Mouse (Mus musculus) hindbrain, embryonic 15.5 days (tissue): ENCODE results near the gene Trpc2. TPM values are rescaled to one million over a fixed set of nuclear protein-coding genes. Genes with fewer than 3 reads are reported as not detected.
"Not testable (repeated sequence)": the region's sequence is repeated elsewhere in the genome, so short reads cannot be mapped to it uniquely, and the experiment has no call there.

Experiments used
- ATAC-seq: fragments of 200-750 bp; cut with Nextera tagmentation; 2 replicates; pipeline ENCODE4 v1.8.0; 2017; ENCODE audit warnings: low read depth, moderate number of reproducible peaks, moderate TSS enrichment; ENCODE audit not compliant: low FRiP score
- H3K27ac ChIP-seq: fragments of 300-500 bp; sonication (generic); replicated peaks from 2 replicates; pipeline ENCODE4 v1.5.1; 2015; ENCODE audit warnings: mild to moderate bottlenecking, inconsistent platforms
- H3K27me3 ChIP-seq: fragments of 300-500 bp; sonication (generic); 2 replicates; pipeline ENCODE4 v1.6.1; 2015; ENCODE audit warnings: control low read depth, inconsistent platforms
- H3K36me3 ChIP-seq: fragments of 300-500 bp; sonication (generic); 2 replicates; pipeline ENCODE4 v1.6.1; 2015; ENCODE audit warnings: control low read depth, inconsistent platforms
- H3K4me1 ChIP-seq: fragments of 300-500 bp; sonication (generic); replicated peaks from 2 replicates; pipeline ENCODE4 v1.6.1; 2015; ENCODE audit warnings: control low read depth, inconsistent platforms
- H3K4me2 ChIP-seq: fragments of 300-500 bp; sonication (generic); 2 replicates; pipeline ENCODE4 v1.6.1; 2015; ENCODE audit warnings: moderate library complexity, mild to moderate bottlenecking, inconsistent platforms
- H3K4me3 ChIP-seq: fragments of 300-500 bp; sonication (generic); 2 replicates; pipeline ENCODE4 v1.5.1; 2015; ENCODE audit warnings: mild to moderate bottlenecking, inconsistent platforms
- H3K9ac ChIP-seq: fragments of 300-500 bp; sonication (generic); 2 replicates; pipeline ENCODE4 v1.6.1; 2015; ENCODE audit warnings: inconsistent platforms
- H3K9me3 ChIP-seq: fragments of 300-500 bp; sonication (generic); 2 replicates; pipeline ENCODE4 v1.6.1; 2016; ENCODE audit warnings: control low read depth, inconsistent platforms
- WGBS: fragments of 180-500 bp; shearing (Covaris S2); methylation state at CpG from one replicate; pipeline ENCODE4 v1.1.7; 2015; 5-methylcytosine and 5-hydroxymethylcytosine counted together
- polyA plus RNA-seq: library from polyadenylated mRNA; unstranded; fragments of >200 nt; fragmentation: Nextera tagmentation; extraction: Ambion mirVana; gene quantifications from 2 replicates; pipeline ENCODE4 v1.2.1, GENCODE M21; 2015

The Trpc2 gene
- polyA plus RNA-seq = 0.81 TPM in 1 of 2 replicates, not detected in the other

DNA sequence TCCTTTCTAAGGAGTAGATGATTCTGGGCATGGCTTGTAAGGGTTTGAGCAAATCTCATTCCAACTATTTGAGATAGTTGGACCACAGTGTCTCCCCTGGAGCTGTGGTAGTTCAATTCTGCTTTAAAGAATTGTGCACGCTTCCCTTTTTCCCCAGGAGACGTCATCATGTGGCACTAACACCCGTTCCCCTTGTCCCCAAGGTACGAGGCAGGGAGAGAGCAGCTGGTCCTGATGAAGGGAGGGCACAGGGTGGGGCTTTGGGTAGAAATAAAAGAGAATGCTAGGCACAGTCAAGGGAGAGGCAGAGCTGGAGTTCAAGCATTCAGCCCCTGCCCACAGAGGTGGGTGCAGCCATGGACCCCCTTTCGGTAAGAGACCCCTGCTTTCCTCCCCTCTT, at the start of gene Trpc2:
Trpc2 (plus strand) TSS at position 301 of the 400 bp plus-strand sequence.
- no peak for ATAC-seq
- Histone ChIP-seq H3K9ac (no peak within 1 kb of the TSS), H3K27me3 (no peaks in the 10 kb centered on the region), H3K36me3 (peaks cover 39% of the 10 kb centered on the region), H3K4me3 (no peak within 1 kb of the TSS), H3K4me1 (no peaks in the 10 kb centered on the region), H3K4me2 (no peak within 1 kb of the TSS), H3K9me3 (no peaks in the 10 kb centered on the region), H3K27ac (no peak within 1 kb of the TSS)
- WGBS = 78% methylated on average over 5 of the region's 5 CpGs

DNA sequence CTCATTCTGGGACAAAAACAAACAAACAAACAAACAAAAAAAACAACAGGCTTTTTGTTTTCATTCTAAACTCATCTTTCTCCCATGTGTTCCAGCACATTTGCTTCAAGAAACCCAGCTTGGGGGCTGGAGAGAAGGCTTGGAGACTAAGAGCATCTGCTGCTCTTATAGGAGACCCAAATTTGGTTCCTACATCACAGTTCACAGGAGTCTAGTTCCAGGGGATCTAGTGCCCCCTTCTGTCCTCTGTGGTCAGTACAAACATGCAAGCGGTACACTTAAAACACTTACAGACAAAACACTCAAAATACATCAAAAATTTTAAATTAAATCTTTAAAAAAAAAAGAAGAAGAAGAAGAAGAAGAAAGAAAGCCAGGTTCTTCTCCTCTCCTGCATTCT, 48.0 kb upstream of the Trpc2 start:
- H3K9ac ChIP-seq = no peak overlapping the region
- WGBS = 84% methylated on average over 1 of the region's 1 CpGs
- no peak overlapping the region for H3K4me2 ChIP-seq
- H3K27ac ChIP-seq = no peak overlapping the region
- H3K4me3 ChIP-seq = no peak overlapping the region
- H3K27me3 ChIP-seq = no peaks in the 10 kb centered on the region
- peaks cover 79% of the 10 kb centered on the region for H3K36me3 ChIP-seq
- no peaks in the 10 kb centered on the region for H3K9me3 ChIP-seq
- no peaks in the 10 kb centered on the region for H3K4me1 ChIP-seq
- no peak for ATAC-seq

DNA sequence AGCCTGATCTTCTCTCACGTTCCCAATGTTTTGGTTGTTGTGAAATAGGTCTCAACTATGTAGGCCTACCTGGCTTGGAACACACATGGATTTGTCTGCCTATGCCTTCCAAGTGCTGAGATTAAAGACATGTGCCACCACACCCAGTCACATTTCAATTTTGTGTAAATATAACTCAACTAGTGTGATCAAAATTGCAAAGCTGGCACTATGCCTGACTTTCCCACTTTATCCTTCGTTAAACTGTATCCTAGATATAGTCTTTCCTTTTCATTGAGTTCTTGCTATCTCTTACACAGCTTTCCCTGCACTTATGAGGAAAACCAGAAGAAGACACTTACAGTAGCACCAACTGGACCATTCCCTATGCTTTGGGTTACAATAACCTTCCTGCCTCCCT, 47.4 kb upstream of the Trpc2 start:
- Histone ChIP-seq H3K27ac (no peak overlapping the region), H3K36me3 (peaks cover 83% of the 10 kb centered on the region), H3K4me2 (no peak overlapping the region), H3K4me3 (no peak overlapping the region), H3K27me3 (no peaks in the 10 kb centered on the region), H3K4me1 (no peaks in the 10 kb centered on the region), H3K9ac (no peak overlapping the region), H3K9me3 (no peaks in the 10 kb centered on the region)
- 97% methylated on average over 2 of the region's 2 CpGs for WGBS
- no peak for ATAC-seq

DNA sequence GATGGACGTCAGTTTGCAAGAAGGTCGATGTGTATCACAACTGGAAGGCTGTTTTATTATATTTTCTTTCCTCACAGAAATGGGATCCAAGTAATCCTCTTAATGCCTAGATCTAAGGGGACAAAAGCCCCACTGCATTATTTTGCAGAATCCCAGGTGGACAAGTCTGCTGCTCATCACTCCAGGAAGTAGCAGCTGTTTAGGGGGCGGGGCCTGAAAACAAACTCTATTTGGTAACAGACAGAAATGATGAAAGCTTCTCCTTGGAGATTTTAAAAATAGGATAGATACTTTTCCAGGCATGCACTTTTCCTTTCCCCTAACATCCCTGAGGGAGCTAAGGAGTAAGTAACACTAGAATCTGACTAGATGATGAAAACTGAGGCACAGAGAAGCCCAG, 45.6 kb upstream of the Trpc2 start:
- ATAC-seq = no peak
- peaks cover 80% of the 10 kb centered on the region for H3K36me3 ChIP-seq
- H3K9ac ChIP-seq = no peak overlapping the region
- no peaks in the 10 kb centered on the region for H3K4me1 ChIP-seq
- no peak overlapping the region for H3K4me3 ChIP-seq
- no peaks in the 10 kb centered on the region for H3K9me3 ChIP-seq
- no peaks in the 10 kb centered on the region for H3K27me3 ChIP-seq
- 95% methylated on average over 3 of the region's 3 CpGs for WGBS
- no peak overlapping the region for H3K27ac ChIP-seq
- no peak overlapping the region for H3K4me2 ChIP-seq

DNA sequence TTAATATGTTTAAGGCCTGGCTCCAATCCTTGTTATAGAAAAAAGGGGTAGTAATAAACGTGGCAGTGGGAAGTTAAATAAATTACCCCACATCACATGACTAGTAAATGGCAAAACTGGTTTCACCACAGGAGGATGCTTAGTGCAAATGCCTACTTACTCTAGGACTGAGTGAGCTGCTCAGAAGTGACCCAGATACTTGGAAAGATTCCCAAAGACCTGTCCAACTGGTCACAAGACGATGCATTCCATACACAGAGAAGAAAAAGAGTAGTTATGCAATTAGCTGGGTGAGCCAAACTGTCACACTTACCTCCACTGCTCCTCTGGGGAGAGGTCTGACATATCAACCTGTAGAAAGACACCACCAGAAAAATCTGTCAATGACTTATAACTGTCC, 40.6 kb upstream of the Trpc2 start:
- 73% methylated on average over 2 of the region's 2 CpGs for WGBS
- no peak for ATAC-seq

DNA sequence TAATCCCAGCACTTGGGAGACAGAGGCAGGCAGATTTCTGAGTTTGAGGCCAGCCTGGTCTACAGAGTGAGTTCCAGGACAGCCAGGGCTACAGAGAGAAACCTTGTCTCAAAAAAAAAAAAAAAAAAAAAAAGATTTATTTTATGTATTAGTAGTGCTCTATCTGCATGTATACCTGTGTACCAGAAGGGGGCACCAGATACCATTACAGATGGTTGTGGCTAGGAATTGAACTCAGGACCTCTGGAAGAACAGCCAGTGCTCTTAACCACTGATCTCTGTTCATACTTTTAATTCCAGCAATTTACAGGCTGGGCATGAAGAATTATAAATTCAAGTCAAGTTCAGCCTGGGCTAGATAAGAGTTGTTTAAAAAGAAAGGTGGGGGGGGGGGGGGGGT, 34.4 kb upstream of the Trpc2 start:
- not testable (repeated sequence) for H3K4me3 ChIP-seq, H3K4me2 ChIP-seq, H3K9me3 ChIP-seq, H3K27ac ChIP-seq, H3K4me1 ChIP-seq, H3K27me3 ChIP-seq, ATAC-seq, H3K9ac ChIP-seq, H3K36me3 ChIP-seq

More for the DNA sequence above, 40.6 kb upstream of the Trpc2 start:
- no peak overlapping the region for H3K9ac ChIP-seq
- no peak overlapping the region for H3K4me3 ChIP-seq
- peaks cover 37% of the 10 kb centered on the region for H3K36me3 ChIP-seq
- H3K27ac ChIP-seq = no peak overlapping the region
- H3K9me3 ChIP-seq = no peaks in the 10 kb centered on the region
- H3K4me2 ChIP-seq = no peak overlapping the region
- H3K4me1 ChIP-seq = no peaks in the 10 kb centered on the region; the same call in 1 of the 2 replicates
- no peaks in the 10 kb centered on the region for H3K27me3 ChIP-seq

DNA sequence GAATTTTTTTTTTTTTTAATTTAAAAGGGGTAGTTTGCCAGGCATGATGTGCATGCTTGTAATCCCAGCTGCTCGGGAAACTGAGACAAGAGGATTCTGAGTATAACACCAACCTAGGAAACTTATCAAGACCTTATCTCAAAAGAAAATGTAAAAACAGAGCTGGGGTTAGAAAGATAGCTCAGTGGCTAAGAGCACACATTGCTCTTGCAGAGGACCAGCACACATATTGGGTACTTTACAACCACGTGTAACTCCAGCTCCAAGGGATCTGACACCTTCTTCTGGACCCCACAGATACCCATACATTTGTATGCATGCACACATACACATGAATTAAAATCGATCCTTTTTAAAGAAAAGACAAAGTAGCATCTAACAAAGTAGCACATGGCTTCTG, 21.6 kb upstream of the Trpc2 start:
- WGBS = 96% methylated on average over 3 of the region's 3 CpGs
- no peak for ATAC-seq
- Histone ChIP-seq H3K36me3 (no peaks in the 10 kb centered on the region), H3K4me1 (peaks cover 36% of the 10 kb centered on the region), H3K9ac (no peak overlapping the region), H3K4me2 (no peak overlapping the region), H3K9me3 (no peaks in the 10 kb centered on the region), H3K27ac (no peak overlapping the region), H3K27me3 (no peaks in the 10 kb centered on the region), H3K4me3 (no peak overlapping the region)

DNA sequence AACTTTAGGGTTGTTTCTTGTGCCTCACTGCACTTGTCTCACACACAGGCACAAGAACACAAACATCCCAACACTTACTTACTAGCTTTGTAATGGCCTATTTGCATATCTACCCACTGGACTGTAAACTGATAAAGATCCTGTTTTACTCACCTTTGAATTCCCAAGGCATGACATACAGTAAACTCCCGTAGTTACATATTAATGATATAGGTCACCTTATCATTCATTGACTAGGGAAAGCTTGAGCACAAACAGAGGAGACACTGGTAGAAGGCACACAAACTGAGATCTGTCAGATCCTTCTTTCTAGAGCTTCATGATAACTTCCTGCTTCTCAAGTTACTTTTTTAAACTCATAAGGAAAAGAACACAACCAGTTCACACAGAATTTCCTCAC, 20.7 kb upstream of the Trpc2 start:
- H3K9me3 ChIP-seq = no peaks in the 10 kb centered on the region

DNA sequence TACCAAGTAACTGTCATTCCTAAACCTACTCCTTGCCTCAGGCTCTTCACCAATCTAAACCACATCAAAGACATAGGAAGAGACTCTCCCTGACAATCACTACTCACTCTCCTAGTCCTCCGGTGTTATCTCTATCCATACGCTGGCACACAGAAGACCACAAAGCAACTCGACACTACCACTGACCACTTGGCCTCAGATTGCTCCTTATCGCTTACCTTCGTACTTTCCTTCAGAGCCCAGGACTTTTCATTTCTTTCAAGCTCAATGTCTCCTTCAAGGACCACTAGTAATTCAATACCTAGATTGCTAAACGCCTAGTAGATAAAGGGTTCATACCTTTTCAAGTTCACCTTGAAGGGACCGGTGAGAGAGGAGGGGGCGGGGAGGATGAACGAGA, 19.0 kb upstream of the Trpc2 start:
- H3K4me2 ChIP-seq = peak overlapping the region; percentile 65
- no peak for ATAC-seq
- no peaks in the 10 kb centered on the region for H3K27me3 ChIP-seq
- peaks cover 40% of the 10 kb centered on the region for H3K4me1 ChIP-seq
- 95% methylated on average over 9 of the region's 9 CpGs for WGBS
- peak overlapping the region; percentile 72 for H3K4me3 ChIP-seq
- no peaks in the 10 kb centered on the region for H3K9me3 ChIP-seq
- H3K36me3 ChIP-seq = no peaks in the 10 kb centered on the region
- no peak overlapping the region for H3K9ac ChIP-seq
- no peak overlapping the region for H3K27ac ChIP-seq

More for the DNA sequence above, 20.7 kb upstream of the Trpc2 start:
- Histone ChIP-seq H3K4me3 (no peak overlapping the region), H3K9ac (no peak overlapping the region), H3K36me3 (no peaks in the 10 kb centered on the region), H3K27ac (no peak overlapping the region), H3K4me1 (peaks cover 40% of the 10 kb centered on the region), H3K27me3 (no peaks in the 10 kb centered on the region), H3K4me2 (no peak overlapping the region)
- 87% methylated on average over 1 of the region's 1 CpGs for WGBS
- ATAC-seq = no peak

DNA sequence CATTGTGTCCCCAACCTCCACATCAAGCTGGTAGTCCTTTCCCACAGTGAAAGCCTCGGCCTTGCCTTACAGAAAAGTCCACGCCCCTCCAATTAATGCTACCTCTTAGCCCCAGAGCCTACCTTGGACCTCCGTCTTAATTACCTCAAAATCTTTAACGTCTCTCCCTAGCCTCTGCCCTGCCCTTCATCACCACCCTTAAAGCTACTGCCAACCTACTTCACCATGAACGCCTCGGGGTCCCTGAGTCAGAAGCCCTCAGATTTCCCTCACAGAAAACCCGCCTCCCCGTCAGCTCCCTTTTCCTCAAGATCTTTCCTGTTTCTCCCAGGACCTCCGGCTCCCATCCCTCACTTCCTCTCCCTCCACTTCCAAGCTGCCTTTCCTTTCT, 18.3 kb upstream of the Trpc2 start:
- ATAC-seq = peak; percentile 63

DNA sequence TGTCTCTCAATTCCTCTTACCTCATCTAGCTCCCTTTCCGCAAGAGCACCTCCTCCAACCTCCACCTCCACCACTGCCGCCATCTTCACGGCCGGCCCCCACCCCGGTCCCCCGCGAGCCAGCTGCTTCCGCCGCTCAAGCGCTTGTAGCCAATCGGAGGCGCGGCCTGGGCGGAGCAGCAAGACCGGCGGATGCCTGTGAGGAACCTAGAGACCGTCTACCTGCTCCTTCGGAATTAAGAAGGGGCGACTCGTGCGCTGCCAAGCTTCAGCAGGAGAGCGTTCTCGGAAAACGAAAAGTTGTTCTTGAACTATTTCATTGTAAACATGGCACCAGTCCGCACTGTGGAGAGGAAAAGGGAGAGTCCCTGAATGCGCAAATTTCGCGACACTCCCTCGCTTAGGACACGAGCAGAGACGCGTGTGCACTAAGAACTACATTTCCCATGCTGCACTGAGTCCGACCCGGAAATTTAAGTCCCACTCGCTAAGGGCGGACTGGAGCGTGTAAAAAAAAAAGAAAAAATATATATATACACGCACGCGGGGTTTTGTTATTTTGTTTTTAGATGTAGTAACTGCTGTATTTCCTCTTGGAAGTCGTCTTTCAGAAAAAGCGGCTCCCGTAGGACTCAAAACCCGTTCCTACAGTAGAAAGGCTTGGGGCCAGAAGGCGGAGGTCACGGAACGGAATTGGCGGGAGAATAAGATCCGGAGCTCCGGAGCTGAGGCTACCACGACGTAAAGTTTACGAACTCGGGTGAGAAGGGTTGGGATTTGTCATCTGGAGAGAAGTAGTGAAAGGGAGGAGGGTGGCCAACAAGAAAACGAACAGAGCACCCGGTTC, 17.6 kb upstream of the Trpc2 start, which contains the start of the genes Rnf121, Xndc1 and Xntrpc:
Rnf121 (minus strand) TSS at position 424 of the 846 bp plus-strand sequence.
Xndc1 (plus strand) TSS at position 466 of the 846 bp plus-strand sequence.
Xntrpc (plus strand) TSS at position 668 of the 846 bp plus-strand sequence.
- Histone ChIP-seq H3K4me1 (peaks cover 36% of the 10 kb centered on the region), H3K4me3 (peak within 1 kb of the TSS; percentile 72), H3K4me2 (peak within 1 kb of the TSS; percentile 65), H3K27me3 (no peaks in the 10 kb centered on the region), H3K27ac (peak within 1 kb of the TSS; percentile 88), H3K9me3 (no peaks in the 10 kb centered on the region), H3K36me3 (no peaks in the 10 kb centered on the region), H3K9ac (peak within 1 kb of the TSS; percentile 75)
- ATAC-seq = peak; percentile 99
- WGBS = under 1% methylated on average over 56 of the region's 56 CpGs

More for the DNA sequence above, 18.3 kb upstream of the Trpc2 start:
- Histone ChIP-seq H3K4me1 (peaks cover 40% of the 10 kb centered on the region), H3K9ac (peak overlapping the region; percentile 75), H3K36me3 (no peaks in the 10 kb centered on the region), H3K9me3 (no peaks in the 10 kb centered on the region), H3K27me3 (no peaks in the 10 kb centered on the region), H3K4me2 (peak overlapping the region; percentile 65), H3K27ac (peak overlapping the region; percentile 88), H3K4me3 (peak overlapping the region; percentile 72)
- WGBS = 2% methylated on average over 9 of the region's 9 CpGs

DNA sequence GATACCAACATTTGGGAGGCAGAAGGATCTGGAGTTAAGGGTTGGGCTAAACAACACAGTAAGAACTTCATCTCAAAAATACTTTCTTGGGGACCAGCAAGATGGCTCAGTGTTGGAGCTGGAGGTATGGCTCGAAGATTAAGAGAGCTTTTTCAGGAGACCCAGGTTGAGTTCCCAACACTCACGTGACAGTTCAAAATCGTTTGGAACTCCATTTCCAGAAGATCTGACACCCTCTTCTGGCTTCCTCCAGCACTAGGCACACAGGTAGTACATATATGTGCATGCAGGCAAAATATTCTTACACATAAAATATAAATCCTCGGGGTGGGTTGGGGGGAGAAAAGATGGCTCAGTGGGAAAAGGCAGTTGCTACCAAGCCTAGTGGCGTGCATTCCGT, 16.6 kb upstream of the Trpc2 start:
- H3K4me2 ChIP-seq = peak overlapping the region; percentile 65
- H3K9ac ChIP-seq = 0 out of 2 replicates have a peak overlapping the region, but pooled peaks have one; percentile 75
- H3K27me3 ChIP-seq = no peaks in the 10 kb centered on the region
- H3K36me3 ChIP-seq = peaks cover 3% of the 10 kb centered on the region; the same call in 1 of the 2 replicates
- ATAC-seq = no peak
- peaks cover 35% of the 10 kb centered on the region for H3K4me1 ChIP-seq
- H3K27ac ChIP-seq = no peak overlapping the region
- H3K4me3 ChIP-seq = peak overlapping the region; percentile 72
- no peaks in the 10 kb centered on the region for H3K9me3 ChIP-seq
- WGBS = 81% methylated on average over 6 of the region's 6 CpGs
